Mouse (Mus musculus): ENCODE measurements around the gene Srp54c. TPM values are rescaled to one million over a fixed set of nuclear protein-coding genes. Genes with fewer than 3 reads are reported as not detected.

The Srp54c gene
- polyA plus RNA-seq, 1 experiment from 2014 or later = 80.8 TPM

GRCm38 (mm10) chr12:55307566-55307965, 77.6 kb downstream of the Srp54c start:
- peak; percentile 23; the same call in 1 of the 2 replicates for ATAC-seq
- Histone ChIP-seq H3K9ac (replicated peaks; ENCODE audit: low read depth, low read length) (no peak overlapping the region), H3K36me3 (ENCODE audit: control insufficient read depth, insufficient read depth) (no peaks in the 10 kb centered on the region), H3K4me1 (replicated peaks; ENCODE audit: control insufficient read depth, insufficient read depth, low read length) (peaks cover 14% of the 10 kb centered on the region), H3K27me3 (replicated peaks; ENCODE audit: control insufficient read depth, insufficient read depth, low read length) (no peaks in the 10 kb centered on the region), H3K27ac (ENCODE audit: low read length) (peak overlapping the region; percentile 47), H3K4me3 (replicated peaks; ENCODE audit: low read length) (peak overlapping the region; percentile 13; the same call in 1 of the 2 replicates), H3K4me2 (ENCODE audit: low read length) (peak overlapping the region; percentile 28), H3K9me3 (ENCODE audit: control insufficient read depth, low read length) (peaks cover 2% of the 10 kb centered on the region; the same call in 1 of the 2 replicates)
- WGBS = 49% methylated on average over 6 of the region's 6 CpGs

- Histone ChIP-seq H3K27me3 (replicated peaks; ENCODE audit: control insufficient read depth, insufficient read depth, low read length) (no peaks in the 10 kb centered on the region), H3K36me3 (ENCODE audit: control insufficient read depth, insufficient read depth) (no peaks in the 10 kb centered on the region), H3K27ac (ENCODE audit: low read length) (no peak overlapping the region), H3K9me3 (ENCODE audit: control insufficient read depth, low read length) (peaks cover 2% of the 10 kb centered on the region; the same call in 1 of the 2 replicates), H3K9ac (replicated peaks; ENCODE audit: low read depth, low read length) (no peak overlapping the region), H3K4me2 (ENCODE audit: low read length) (no peak overlapping the region), H3K4me1 (replicated peaks; ENCODE audit: control insufficient read depth, insufficient read depth, low read length) (peaks cover 10% of the 10 kb centered on the region), H3K4me3 (replicated peaks; ENCODE audit: low read length) (no peak overlapping the region)
- WGBS = 92% methylated on average over 9 of the region's 9 CpGs
- no peak for ATAC-seq
Measured at GRCm38 (mm10) chr12:55308731-55309130, 78.8 kb downstream of the Srp54c start.

- Histone ChIP-seq H3K9me3 (ENCODE audit: control insufficient read depth, low read length) (peaks cover 2% of the 10 kb centered on the region; the same call in 1 of the 2 replicates), H3K4me2 (ENCODE audit: low read length) (no peak overlapping the region), H3K4me3 (replicated peaks; ENCODE audit: low read length) (no peak overlapping the region), H3K9ac (replicated peaks; ENCODE audit: low read depth, low read length) (no peak overlapping the region), H3K27ac (ENCODE audit: low read length) (no peak overlapping the region), H3K27me3 (replicated peaks; ENCODE audit: control insufficient read depth, insufficient read depth, low read length) (no peaks in the 10 kb centered on the region), H3K4me1 (replicated peaks; ENCODE audit: control insufficient read depth, insufficient read depth, low read length) (0 out of 2 replicates have a peak, but pooled peaks cover 7% of the 10 kb centered on the region), H3K36me3 (ENCODE audit: control insufficient read depth, insufficient read depth) (no peaks in the 10 kb centered on the region)
- 76% methylated on average over 8 of the region's 8 CpGs for WGBS
- ATAC-seq = no peak
Measured at GRCm38 (mm10) chr12:55309501-55309900, 79.5 kb downstream of the Srp54c start.

- Histone ChIP-seq H3K4me2 (ENCODE audit: low read length) (no peak overlapping the region), H3K27ac (ENCODE audit: low read length) (no peak overlapping the region), H3K27me3 (replicated peaks; ENCODE audit: control insufficient read depth, insufficient read depth, low read length) (no peaks in the 10 kb centered on the region), H3K9me3 (ENCODE audit: control insufficient read depth, low read length) (no peaks in the 10 kb centered on the region), H3K36me3 (ENCODE audit: control insufficient read depth, insufficient read depth) (no peaks in the 10 kb centered on the region), H3K4me1 (replicated peaks; ENCODE audit: control insufficient read depth, insufficient read depth, low read length) (0 out of 2 replicates have a peak, but pooled peaks cover 5% of the 10 kb centered on the region), H3K9ac (replicated peaks; ENCODE audit: low read depth, low read length) (no peak overlapping the region), H3K4me3 (replicated peaks; ENCODE audit: low read length) (no peak overlapping the region)
- WGBS = 90% methylated on average over 7 of the region's 7 CpGs
- no peak for ATAC-seq
Measured at GRCm38 (mm10) chr12:55311841-55312240, 81.9 kb downstream of the Srp54c start.

Other genes starting within 250 kb of the Srp54c start
- not detected in 2 replicates for gene Gm20403, start 243.6 kb upstream of the Srp54c start, polyA plus RNA-seq (2015; fragmentation: Nextera tagmentation; extraction: Ambion mirVana)
- gene Baz1a, start 215.8 kb upstream of the Srp54c start, polyA plus RNA-seq (2015; fragmentation: Nextera tagmentation; extraction: Ambion mirVana) = 12.1 and 18.0 TPM in 2 replicates
- gene 2700097O09Rik, start 150.1 kb upstream of the Srp54c start, polyA plus RNA-seq (2015; fragmentation: Nextera tagmentation; extraction: Ambion mirVana) = 35.3 and 37.9 TPM in 2 replicates
- gene Srp54a, start 149.9 kb upstream of the Srp54c start, polyA plus RNA-seq (2015; fragmentation: Nextera tagmentation; extraction: Ambion mirVana) = 197 and 241 TPM in 2 replicates
- 54.4 and 59.6 TPM in 2 replicates for gene Fam177a, start 105.7 kb upstream of the Srp54c start, polyA plus RNA-seq (2015; fragmentation: Nextera tagmentation; extraction: Ambion mirVana)
- gene Srp54b, start 75.1 kb upstream of the Srp54c start, polyA plus RNA-seq (2015; fragmentation: Nextera tagmentation; extraction: Ambion mirVana) = 67.5 and 68.5 TPM in 2 replicates
- 1.1 TPM in 1 of 2 replicates, not detected in the other for gene 1700047I17Rik2, start 30.6 kb upstream of the Srp54c start, polyA plus RNA-seq (2015; fragmentation: Nextera tagmentation; extraction: Ambion mirVana)
- gene 1110008L16Rik, start 69.4 kb downstream of the Srp54c start, polyA plus RNA-seq (2015; fragmentation: Nextera tagmentation; extraction: Ambion mirVana) = 12.2 and 13.3 TPM in 2 replicates
- 23.2 and 23.7 TPM in 2 replicates for gene Ppp2r3c, start 72.8 kb downstream of the Srp54c start, polyA plus RNA-seq (2015; fragmentation: Nextera tagmentation; extraction: Ambion mirVana)
- gene Psma6, start 154.1 kb downstream of the Srp54c start, polyA plus RNA-seq (2015; fragmentation: Nextera tagmentation; extraction: Ambion mirVana) = 434 and 452 TPM in 2 replicates

All from forebrain, embryonic 16.5 days (tissue).